Mouse (Mus musculus) erythroblast, embryonic 14.5 days (primary cell): ENCODE results near the gene Ppm1h.

ENCODE experiments used
- GATA1 ChIP-seq: IDR thresholded peaks from 2 replicates; pipeline ENCODE4 v1.6.1; 2012; ENCODE audit warnings: low read length, inconsistent platforms, mixed read lengths
- TAL1 ChIP-seq: IDR thresholded peaks from 3 replicates; pipeline ENCODE4 v1.6.1; 2012; ENCODE audit warnings: low read length, inconsistent platforms, mixed read lengths

DNA sequence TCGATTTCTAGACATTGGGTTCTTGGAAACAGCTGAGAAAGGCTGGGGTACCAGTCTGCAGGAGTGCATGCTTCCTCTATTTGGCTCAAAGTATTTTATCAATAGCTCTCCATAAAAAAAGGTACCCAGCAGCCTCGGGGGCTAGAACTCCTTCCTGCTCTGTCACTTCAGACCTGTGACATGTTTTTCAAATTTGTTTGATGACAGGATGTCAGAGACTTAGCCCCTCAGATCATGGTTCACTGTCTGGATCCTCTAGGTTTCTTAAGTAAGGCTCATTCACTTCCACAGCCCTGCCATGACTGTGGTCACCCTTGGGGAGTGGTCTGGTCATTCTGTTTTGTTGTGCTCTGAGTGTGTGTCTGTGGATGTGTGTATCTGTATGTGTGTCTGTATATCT lies 63.6 kb downstream of the Ppm1h start:
- TF ChIP-seq GATA1 (no peak), TAL1 (no peak)
